Mouse (Mus musculus) ES-Bruce4 (cell line): Measurements from ENCODE around the gene Gm10181. TPM values are rescaled to one million over a fixed set of nuclear protein-coding genes. Genes with fewer than 3 reads are reported as not detected.

Experiments used
- H3K27ac ChIP-seq: 2 replicates; pipeline ENCODE4 v1.5.1; 2012; ENCODE audit warnings: low read length, inconsistent platforms; ENCODE audit not compliant: insufficient read depth
- H3K27me3 ChIP-seq: 2 replicates; pipeline ENCODE4 v1.6.1; 2012; ENCODE audit warnings: mild to moderate bottlenecking, low read length, inconsistent platforms; ENCODE audit not compliant: control insufficient read depth, poor library complexity, insufficient read depth, severe bottlenecking
- H3K36me3 ChIP-seq: 2 replicates; pipeline ENCODE4 v1.6.1; 2012; ENCODE audit warnings: inconsistent platforms, mild to moderate bottlenecking, low read length, moderate library complexity; ENCODE audit not compliant: control insufficient read depth, poor library complexity, insufficient read depth, severe bottlenecking
- H3K4me1 ChIP-seq: one replicate; pipeline ENCODE4 v1.8.1; 2011; ENCODE audit warnings: low read length; ENCODE audit not compliant: control insufficient read depth, insufficient read depth
- H3K4me3 ChIP-seq: 2 replicates; pipeline ENCODE4 v1.5.1; 2011; ENCODE audit warnings: low read depth, mild to moderate bottlenecking, low read length
- H3K9ac ChIP-seq: 2 replicates; pipeline ENCODE4 v1.6.1; 2012; ENCODE audit warnings: low read depth, mild to moderate bottlenecking, inconsistent platforms; ENCODE audit not compliant: poor library complexity, severe bottlenecking
- H3K9me3 ChIP-seq: replicated peaks from 2 replicates; pipeline ENCODE4 v1.6.1; 2012; ENCODE audit warnings: mild to moderate bottlenecking, low read length, inconsistent platforms; ENCODE audit not compliant: control insufficient read depth, poor library complexity, insufficient read depth, severe bottlenecking
- CTCF ChIP-seq: IDR thresholded peaks from one replicate; pipeline ENCODE4 v1.8.1; 2011; ENCODE audit warnings: low read depth, low read length
- EP300 ChIP-seq: IDR thresholded peaks from 2 replicates; pipeline ENCODE4 v1.6.1; 2011; ENCODE audit warnings: low read depth, low read length; ENCODE audit not compliant: insufficient read depth
- POLR2A ChIP-seq: IDR thresholded peaks from one replicate; pipeline ENCODE4 v1.8.1; 2011; ENCODE audit warnings: low read length; ENCODE audit not compliant: insufficient read depth
- polyA plus RNA-seq: library from polyadenylated mRNA; stranded (reverse); fragments of >200 nt; gene quantifications from 2 replicates; pipeline ENCODE4 v1.2.4, GENCODE M21; 2011; ENCODE audit warnings: low read depth; ENCODE audit not compliant: missing spikeins, insufficient read depth, insufficient read length

The Gm10181 gene
- polyA plus RNA-seq, 1 experiment, result not detected

DNA sequence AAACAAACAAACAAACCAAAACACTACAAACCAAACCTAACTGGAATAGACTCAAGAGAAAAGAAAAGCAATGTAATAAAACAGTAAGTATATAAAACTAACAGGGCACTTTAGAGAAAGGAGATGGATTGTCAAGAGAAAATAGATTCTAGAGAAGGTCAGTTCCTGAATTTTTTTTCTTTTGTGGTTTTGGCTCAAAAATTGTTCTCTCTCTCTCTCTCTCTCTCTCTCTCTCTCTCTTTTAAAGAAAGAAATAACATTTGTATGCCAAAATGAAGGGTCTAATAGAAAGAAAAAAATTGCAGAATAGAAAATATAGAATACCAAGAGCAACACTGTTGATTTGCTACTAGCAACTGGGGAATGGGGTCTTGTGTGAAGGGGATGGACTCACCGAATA is 49.7 kb downstream of the Gm10181 start:
- H3K9ac ChIP-seq, result no peak overlapping the region
- H3K36me3 ChIP-seq, result no peaks in the 10 kb centered on the region
- no peaks in the 10 kb centered on the region for H3K4me1 ChIP-seq
- no peak overlapping the region for H3K27ac ChIP-seq
- H3K27me3 ChIP-seq, result no peaks in the 10 kb centered on the region; the same call in 1 of the 2 replicates
- H3K4me3 ChIP-seq, result no peak overlapping the region
- no peak for TF ChIP-seq CTCF
- no peak for TF ChIP-seq EP300
- no peak for TF ChIP-seq POLR2A
- no peaks in the 10 kb centered on the region for H3K9me3 ChIP-seq

Other genes with a start within 250 kb of the Gm10181 start
- 40.7 and 42.0 TPM in 2 replicates for gene Herpud2, start 62.4 kb downstream of the Gm10181 start, polyA plus RNA-seq
- 187 and 193 TPM in 2 replicates for gene Sept7, start 163.0 kb downstream of the Gm10181 start, polyA plus RNA-seq